Mouse (Mus musculus): ENCODE results near the gene Esr2.
A peak's percentile ranks its signal among the peaks of the same experiment; 100 is the strongest.

Esr2 gene

DNA sequence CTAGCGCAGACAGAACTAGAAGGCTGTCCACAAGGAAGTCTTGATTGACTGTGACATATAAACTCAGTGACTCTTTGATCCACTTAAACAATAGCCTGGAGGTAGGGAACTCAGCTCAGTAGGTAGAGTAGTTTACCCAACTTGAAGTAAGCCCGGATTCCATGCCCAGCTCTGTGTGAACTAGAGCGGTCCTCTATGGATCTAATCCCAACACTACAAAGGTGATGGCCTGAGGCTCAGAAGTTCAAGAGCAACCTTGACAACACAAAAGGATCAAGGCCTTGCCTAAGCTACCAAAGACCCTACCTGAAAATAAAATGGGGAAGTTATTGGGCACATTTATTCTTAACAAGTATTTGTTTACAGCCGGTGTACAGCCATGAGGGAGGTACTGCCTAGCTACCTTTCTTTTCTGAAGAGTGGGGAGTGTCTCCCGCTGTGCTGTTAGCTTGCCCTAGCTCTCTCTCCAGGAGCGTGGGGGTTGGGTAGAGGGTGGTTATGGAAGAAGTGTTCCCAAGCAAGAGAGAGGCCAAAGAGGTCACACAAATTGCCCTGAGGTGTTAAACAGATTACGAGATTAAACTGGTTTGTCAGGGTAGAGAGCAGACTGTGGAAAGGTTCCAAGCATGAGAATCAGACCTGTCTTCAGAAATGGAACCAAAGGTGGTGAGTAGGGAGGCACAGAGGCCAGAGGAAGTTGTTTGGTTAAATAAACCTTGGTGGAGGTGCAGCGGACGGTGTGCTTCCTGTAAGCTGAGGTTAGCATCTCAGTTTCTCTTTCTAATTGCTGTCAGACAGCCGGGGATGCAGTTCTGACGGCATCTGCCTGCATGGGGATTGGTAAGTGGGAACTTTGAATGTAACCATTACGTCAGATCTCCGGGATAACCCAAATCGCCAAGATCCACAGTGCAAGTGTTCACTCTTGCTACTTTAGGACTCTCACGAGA lies 90.8 kb downstream of the Esr2 start:
- DNase-seq (ENCODE audit: low read depth, low spot score), result peak; percentile 81

DNA sequence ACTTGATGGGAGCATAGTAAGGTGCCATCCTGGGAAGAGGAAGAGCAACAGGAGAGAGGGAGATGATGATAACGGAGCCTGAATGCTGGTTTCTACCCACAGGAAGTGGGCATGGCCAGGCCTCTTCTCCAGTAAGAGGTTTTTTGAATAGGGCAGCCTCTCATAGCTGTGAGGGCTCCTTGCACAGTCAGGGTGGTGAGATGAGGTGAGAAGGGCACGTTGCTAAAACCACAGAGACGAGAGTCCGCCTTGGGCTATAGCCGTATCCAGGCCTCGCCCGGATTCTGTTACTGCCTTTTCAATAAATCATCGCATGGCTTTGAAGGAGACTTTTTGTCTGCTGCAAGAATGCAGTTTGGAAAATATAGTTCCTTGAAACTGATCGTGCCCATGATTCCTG lies 92.0 kb downstream of the Esr2 start:
- DNase-seq (ENCODE audit: low read depth, low spot score), result no peak

DNA sequence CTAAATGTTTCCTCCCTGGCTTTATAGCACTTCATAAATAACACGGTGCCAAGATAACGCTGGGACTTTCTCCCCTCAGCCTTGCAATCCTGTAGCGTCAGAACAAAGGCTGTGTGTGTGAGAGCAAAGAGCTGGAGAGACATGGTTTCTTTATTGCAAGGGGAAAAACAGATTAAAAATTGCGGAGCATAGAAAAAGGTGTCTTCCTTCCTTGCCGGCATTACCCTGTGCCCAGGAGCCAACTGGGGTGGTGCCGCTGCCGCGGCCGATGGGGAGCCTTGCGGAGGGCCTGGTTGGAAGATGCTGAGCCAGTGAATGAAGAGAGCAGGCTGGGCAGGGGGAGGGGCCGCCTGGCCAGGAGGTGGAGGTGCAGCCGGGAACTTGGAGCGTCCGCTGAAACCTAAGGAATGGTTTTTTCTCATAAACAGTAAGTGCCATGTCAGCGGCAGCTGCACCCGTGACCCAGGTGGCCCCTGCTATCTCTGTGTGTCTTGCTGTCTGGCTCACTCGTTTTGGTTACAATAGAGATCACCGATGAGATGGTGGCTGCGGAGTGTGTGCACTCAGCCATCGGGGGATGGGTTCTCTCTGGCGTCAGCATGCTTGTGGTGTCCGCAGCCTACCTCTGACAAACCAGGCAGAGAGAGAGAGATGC lies 95.4 kb downstream of the Esr2 start:
- DNase-seq (ENCODE audit: low read depth, low spot score), result peak; percentile 26

DNA sequence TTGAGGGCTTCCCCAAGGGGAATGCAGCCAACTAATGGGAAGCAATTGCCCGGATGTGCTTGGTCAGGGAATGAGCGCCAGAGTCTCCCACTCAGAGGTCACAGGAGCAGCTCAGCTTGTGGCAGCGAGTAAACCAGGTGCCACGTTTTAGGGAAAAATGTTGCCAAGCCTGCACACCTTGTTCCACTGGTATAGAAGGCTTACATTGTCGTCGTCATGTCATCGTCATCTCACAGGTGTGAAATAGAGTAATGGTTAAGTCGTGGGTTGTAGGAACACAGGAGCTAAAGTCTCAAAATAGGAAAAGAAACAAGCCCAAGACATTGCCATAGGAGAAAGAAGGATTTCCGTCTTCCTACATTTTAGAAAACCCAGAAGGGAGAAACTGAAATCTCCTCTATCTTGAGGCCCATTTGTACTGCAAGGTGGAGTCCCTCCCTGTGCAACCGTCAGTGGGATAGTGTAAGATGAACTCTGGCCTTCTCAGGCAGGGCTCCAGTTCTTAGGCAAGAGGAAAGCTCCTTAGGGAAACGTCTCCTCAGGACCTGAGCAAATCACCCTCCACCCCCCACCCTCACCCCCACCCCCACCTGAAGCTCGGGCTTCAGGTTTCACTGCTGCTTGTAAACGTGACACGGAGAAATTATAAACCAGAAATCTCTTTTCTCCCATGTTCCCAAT lies 96.0 kb downstream of the Esr2 start:
- no peak for DNase-seq (ENCODE audit: low read depth, low spot score)

DNA sequence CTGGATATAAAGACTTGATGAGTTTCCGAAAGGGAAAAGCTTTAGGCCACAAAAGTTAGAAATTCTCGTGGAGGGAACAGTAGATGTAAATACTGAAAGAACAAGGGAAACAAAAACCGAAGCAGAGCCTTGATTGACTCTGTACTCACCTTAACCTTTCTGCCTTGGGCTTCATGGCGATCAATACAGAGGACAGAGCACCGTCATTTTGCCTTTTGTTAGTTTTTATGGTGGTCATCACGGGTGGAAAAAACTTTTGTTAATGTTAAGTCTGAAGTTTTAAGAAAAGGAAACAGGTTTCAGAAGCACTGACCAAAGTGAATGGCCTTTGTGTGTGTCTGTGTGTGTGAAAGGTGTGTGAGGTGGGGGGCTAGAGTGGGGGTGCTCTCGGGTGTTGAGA lies 103.1 kb downstream of the Esr2 start:
- DNase-seq (ENCODE audit: low read depth, low spot score), result no peak

DNA sequence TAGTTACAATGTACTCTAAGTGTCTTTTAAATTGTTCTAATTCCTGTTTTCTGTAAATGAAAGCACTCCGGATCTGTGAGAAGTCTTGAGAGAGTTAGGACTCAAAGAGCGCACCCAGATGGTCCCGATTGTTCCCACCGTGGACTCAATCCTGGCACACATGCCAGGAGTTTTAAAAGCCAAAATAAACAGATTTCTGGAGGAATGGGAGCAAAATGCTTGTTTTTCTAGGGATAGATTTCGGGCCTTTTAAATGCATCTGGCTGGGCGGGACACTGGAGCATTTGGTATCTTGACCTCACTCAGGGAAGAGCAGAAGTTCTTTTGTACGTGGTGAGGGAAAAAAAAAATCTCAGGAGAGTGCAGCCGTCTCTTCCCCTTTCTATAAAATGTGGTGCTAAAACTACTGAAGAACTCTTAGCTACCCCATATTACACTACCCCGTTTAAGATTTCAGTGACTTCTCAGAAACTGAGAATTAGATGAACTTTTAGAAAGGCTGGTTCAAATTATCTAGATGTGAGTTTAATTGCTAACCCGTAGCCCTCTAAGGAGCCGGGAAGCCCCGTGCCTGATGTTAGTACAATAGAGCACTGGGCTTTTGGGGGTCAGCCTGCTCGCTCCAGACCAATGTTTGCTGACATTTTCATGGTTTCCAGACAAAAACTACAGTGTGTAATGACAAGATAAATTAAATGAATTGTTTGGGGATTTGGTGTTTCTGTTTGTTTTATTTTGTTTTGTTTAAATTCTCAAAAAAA lies 103.8 kb downstream of the Esr2 start:
- no peak for DNase-seq (ENCODE audit: low read depth, low spot score)

DNA sequence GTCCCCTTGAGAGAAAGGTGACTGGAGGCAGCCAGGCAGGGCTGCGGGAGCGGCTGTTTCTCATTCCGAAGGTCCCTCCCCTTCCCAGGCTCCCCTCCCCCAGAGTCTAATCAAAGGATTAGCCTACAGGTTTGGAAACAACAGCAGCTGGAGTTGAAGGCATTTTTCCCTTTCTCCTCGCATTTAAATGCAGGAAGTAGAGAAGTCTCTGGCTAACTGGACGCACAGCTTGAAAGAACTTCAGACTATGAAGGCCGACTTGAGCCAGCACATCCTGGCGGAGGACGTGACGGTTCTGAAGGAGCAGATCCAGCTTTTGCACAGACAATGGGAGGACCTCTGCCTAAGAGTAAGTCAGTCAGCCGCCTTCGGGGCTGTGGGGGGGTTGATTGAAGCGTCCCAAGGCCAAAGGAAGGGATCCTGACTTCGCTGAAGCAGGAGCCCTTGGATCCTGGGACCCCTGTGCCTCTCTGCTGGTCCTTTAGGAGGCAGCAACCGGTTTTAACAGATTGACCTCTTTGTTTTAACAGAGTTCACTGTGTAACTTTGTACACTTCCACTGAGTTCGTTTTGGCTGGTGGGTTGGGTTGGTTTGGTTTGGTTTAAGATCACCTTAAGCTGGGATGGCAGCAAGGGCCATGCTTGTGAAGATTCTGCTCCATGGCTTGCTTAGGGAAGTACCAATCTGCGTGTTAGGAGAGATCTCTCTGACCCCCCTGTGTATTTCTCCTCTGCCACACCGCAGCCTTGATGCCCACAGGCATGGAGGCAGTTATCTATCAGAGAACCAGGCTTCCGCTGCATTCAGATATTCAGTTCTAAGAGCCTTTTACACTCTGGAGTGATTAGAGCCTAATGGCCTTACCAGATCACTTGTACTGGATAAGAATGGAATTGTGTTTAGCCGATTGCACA lies 104.9 kb downstream of the Esr2 start:
- peak; percentile 86 for DNase-seq (ENCODE audit: low read depth, low spot score)

Measured in ES-CJ7 (cell line).